Mouse (Mus musculus) layer of hippocampus, adult 2 months (tissue): ENCODE data around the gene Acer1. TPM values are rescaled to one million over a fixed set of nuclear protein-coding genes. Genes with fewer than 3 reads are reported as not detected.
"Not testable (repeated sequence)": the region's sequence is repeated elsewhere in the genome, so short reads cannot be mapped to it uniquely, and the experiment has no call there.

ENCODE experiments used
- DNase-seq, 2 experiments: peaks; one replicate each; pipeline ENCODE4 v3.0.0; 2022; ENCODE audit warnings: low spot score in 2 of 2
- H3K27ac ChIP-seq: fragments of 200-600 bp; 2 replicates; pipeline ENCODE4 v1.8.1; 2022
- H3K4me3 ChIP-seq: fragments of 200-600 bp; 2 replicates; pipeline ENCODE4 v1.8.1; 2022; ENCODE audit warnings: mild to moderate bottlenecking
- CTCF ChIP-seq: fragments of 200-600 bp; conservative IDR thresholded peaks from 2 replicates; pipeline ENCODE4 v1.8.1; 2022; ENCODE audit warnings: antibody characterized with exemption, mild to moderate bottlenecking, moderate library complexity
- total RNA-seq, 2 experiments: library from RNA; stranded (reverse); gene quantifications; 2 replicates each; pipeline ENCODE4 v1.2.3; 2021

The Acer1 gene
- total RNA-seq, 2 experiments from 2014 or later = not detected

- TF ChIP-seq CTCF = no peak
- no peak for DNase-seq
- H3K27ac ChIP-seq = peak overlapping the region; percentile 28; the same call in 1 of the 2 replicates
- H3K4me3 ChIP-seq = no peak overlapping the region
Measured at GRCm38 (mm10) chr17:56917166-56917565, 64.8 kb downstream of the Acer1 start.

- H3K4me3 ChIP-seq = no peak overlapping the region
- H3K27ac ChIP-seq = no peak overlapping the region
- DNase-seq = no peak
- no peak for TF ChIP-seq CTCF
Measured at GRCm38 (mm10) chr17:56913444-56913843, 68.5 kb downstream of the Acer1 start.

- no peak for DNase-seq
- TF ChIP-seq CTCF = no peak
- Histone ChIP-seq H3K4me3 (no peak overlapping the region), H3K27ac (no peak overlapping the region)
Measured at GRCm38 (mm10) chr17:56913023-56913422, 68.9 kb downstream of the Acer1 start.

GRCm38 (mm10) chr17:56909764-56910163 lies 72.2 kb downstream of the Acer1 start:
- H3K27ac ChIP-seq = peak overlapping the region; percentile 40; the same call in 1 of the 2 replicates
- not testable (repeated sequence) for DNase-seq, H3K4me3 ChIP-seq

GRCm38 (mm10) chr17:56907887-56908286 lies 74.0 kb downstream of the Acer1 start:
- Histone ChIP-seq H3K4me3 (no peak overlapping the region), H3K27ac (no peak overlapping the region)
- DNase-seq = no peak

GRCm38 (mm10) chr17:56907096-56907495 lies 74.8 kb downstream of the Acer1 start:
- no peak for TF ChIP-seq CTCF
- Histone ChIP-seq H3K27ac (no peak overlapping the region), H3K4me3 (no peak overlapping the region)
- DNase-seq = no peak

More at GRCm38 (mm10) chr17:56907887-56908286, 74.0 kb downstream of the Acer1 start:
- TF ChIP-seq CTCF = no peak

GRCm38 (mm10) chr17:56906166-56906565 lies 75.8 kb downstream of the Acer1 start:
- no peak for DNase-seq
- H3K27ac ChIP-seq = no peak overlapping the region
- H3K4me3 ChIP-seq = no peak overlapping the region
- no peak for TF ChIP-seq CTCF

Other genes with a start within 250 kb of the Acer1 start
- 1 to 10 TPM; 2.5 to 3.3 TPM for gene Nrtn, start 224.6 kb downstream of the Acer1 start, total RNA-seq
- 10 to 100 TPM; 73.9 to 74.4 TPM for gene Dus3l, start 217.4 kb downstream of the Acer1 start, total RNA-seq
- gene Prr22, start 211.9 kb downstream of the Acer1 start, total RNA-seq = 1 to 10 TPM in 1 of 2 experiments, under 1 TPM in 1; 0.79 to 1.9 TPM
- 1 to 10 TPM; 5.4 to 6.4 TPM for gene Rfx2, start 151.1 kb downstream of the Acer1 start, total RNA-seq
- not detected for gene Acsbg2, start 107.7 kb downstream of the Acer1 start, total RNA-seq
- gene 1700061G19Rik, start 106.6 kb downstream of the Acer1 start, total RNA-seq = under 1 TPM; 0.13 to 0.22 TPM
- 10 to 100 TPM; 81.0 to 87.5 TPM for gene Mllt1, start 46.7 kb downstream of the Acer1 start, total RNA-seq
- 10 to 100 TPM; 70.3 to 71.1 TPM for gene Clpp, start 8.2 kb upstream of the Acer1 start, total RNA-seq
- 10 to 100 TPM; 23.9 to 24.0 TPM for gene Alkbh7, start 15.2 kb upstream of the Acer1 start, total RNA-seq
- not detected for gene Pspn, start 17.9 kb upstream of the Acer1 start, total RNA-seq
- gene Gtf2f1, start 29.2 kb upstream of the Acer1 start, total RNA-seq = 10 to 100 TPM; 61.2 to 63.2 TPM
- gene Gm17949, start 29.3 kb upstream of the Acer1 start, total RNA-seq = under 1 TPM in 1 of 2 experiments, not detected in 1; 0.64 TPM
- gene Khsrp, start 49.4 kb upstream of the Acer1 start, total RNA-seq = 100 to 1,000 TPM; 115 to 120 TPM
- gene Slc25a41, start 59.5 kb upstream of the Acer1 start, total RNA-seq = not detected
- gene Crb3, start 77.0 kb upstream of the Acer1 start, total RNA-seq = under 1 TPM in 1 of 2 experiments, not detected in 1; 0.64 TPM
- 100 to 1,000 TPM; 373 to 393 TPM for gene Slc25a23, start 77.7 kb upstream of the Acer1 start, total RNA-seq
- gene Dennd1c, start 96.4 kb upstream of the Acer1 start, total RNA-seq = 1 to 10 TPM; 1.4 to 2.0 TPM
- 100 to 1,000 TPM; 558 TPM for gene Tubb4a, start 105.7 kb upstream of the Acer1 start, total RNA-seq
- gene Tnfsf9, start 123.2 kb upstream of the Acer1 start, total RNA-seq = under 1 TPM; 0.37 to 0.38 TPM
- gene Cd70, start 167.7 kb upstream of the Acer1 start, total RNA-seq = not detected
- gene Tnfsf14, start 212.1 kb upstream of the Acer1 start, total RNA-seq = not detected
- under 1 TPM; 0.97 to 0.98 TPM for gene C3, start 246.0 kb upstream of the Acer1 start, total RNA-seq